Mouse (Mus musculus) CD8-positive naive resting alpha-beta T cell, adult 57 days (primary cell): Measurements from ENCODE around the gene Slc9a3r1. TPM values are rescaled to one million over a fixed set of nuclear protein-coding genes. Genes with fewer than 3 reads are reported as not detected.

Experiments
- total RNA-seq: library from RNA; stranded (reverse); gene quantifications from one replicate; pipeline ENCODE4 v1.2.4, GENCODE M21; 2023

The Slc9a3r1 gene
- 190 TPM for total RNA-seq

DNA sequence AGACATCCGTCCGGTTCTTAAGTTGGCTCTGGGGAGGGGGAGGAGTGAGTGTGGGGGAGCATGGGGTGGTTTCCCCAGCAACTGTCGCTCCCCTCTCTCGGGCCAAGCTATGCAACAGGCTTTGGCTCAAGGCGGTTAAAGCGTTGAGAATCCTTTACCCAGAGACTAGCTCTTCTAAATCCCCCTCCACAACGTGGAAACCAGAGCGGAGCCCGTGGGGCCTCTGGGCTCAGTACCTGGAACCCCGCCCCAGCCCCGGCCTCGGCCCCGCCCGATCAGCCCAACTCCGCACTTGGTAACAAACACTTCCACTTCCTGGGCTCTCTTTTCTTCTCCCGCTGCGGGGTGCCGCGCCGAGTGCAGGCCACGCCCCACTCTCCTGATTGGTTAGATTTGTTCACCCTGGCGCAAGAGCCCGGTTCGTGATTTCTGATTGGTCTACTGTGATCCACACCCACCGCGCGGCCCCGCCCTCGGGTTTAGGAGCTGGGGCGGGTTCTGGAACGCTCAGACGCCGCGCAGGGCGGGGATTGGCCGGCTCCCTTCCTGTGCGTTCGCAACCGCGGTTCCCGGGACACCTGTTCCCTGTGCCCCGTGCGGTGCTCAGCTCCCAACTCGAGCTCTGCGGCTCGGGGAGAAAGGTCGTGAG is at the start of gene Slc9a3r1:
Gene Slc9a3r1, plus strand, starts transcription at position 510 of the 649 bp plus-strand sequence.

DNA sequence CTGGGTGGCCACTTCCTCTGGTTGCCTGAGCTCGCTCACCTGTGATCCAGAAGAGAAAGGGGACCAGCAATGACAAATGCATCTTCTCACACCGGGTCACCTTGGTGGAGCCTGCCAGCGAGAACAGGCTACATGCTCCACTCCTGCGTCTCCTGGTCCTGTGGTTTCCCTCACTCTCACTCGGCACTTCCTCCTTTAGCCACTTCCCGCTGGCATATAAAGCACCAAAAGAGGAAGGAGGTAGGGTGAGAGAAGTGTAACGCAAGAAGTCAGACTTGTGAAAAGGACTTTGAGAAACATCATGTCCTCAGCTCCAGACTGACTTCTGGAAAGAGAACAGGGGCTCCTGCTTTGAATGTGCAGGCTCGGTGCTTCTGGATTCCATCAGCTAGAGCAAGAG is 29.3 kb upstream of the Slc9a3r1 start, which contains the start of gene Cd300lf:
Gene Cd300lf, minus strand, starts transcription at position 193 of the 400 bp plus-strand sequence.

DNA sequence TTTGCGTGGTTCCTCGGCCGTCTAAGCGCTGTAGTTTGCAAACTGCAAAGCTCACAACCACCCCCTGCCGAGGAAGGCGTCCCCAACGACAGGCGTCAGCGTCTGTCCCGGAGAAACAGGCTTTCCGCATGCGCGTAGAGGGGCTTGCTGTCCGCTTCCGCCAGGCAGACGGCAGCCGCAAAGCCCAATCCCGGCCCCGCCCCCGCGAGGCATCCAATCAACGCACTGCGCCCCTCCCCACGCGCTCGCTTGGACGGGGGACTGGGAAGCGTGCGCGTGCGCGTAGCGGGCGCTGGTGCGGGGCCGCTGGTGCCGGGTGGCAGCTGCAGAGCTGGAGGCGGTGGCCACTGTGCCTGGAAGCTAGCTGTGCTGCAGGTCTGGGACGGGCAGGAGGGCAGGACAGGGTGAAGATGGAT is 24.1 kb downstream of the Slc9a3r1 start, which contains the start of gene Tmem104:
Gene Tmem104, plus strand, starts transcription at position 264 of the 416 bp plus-strand sequence.

DNA sequence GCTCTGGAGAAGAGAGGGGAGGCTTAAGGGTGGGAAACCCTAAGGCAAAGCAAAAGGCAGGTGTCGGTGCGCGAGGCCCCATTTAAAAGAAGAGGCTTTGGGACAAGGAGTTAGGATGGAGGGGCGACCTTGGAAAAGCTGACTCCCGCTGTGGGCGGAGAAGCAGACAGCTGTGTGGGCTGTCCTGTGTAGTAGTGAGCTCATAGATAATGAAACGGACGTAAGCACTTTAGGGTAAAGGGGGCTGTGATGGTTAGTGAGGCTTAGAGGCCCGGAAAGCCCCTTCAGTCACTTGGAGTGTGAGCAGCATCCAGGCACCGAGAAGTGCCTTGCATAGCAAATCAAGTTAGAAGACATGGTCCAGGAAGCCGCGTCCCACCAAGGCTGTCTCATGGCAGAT is 24.6 kb downstream of the Slc9a3r1 start, which contains the start of gene Nat9:
Gene Nat9, minus strand, starts transcription at position 167 of the 400 bp plus-strand sequence.

Other genes with a start within 250 kb of the Slc9a3r1 start
- gene Cd300lb, start 229.0 kb upstream of the Slc9a3r1 start, total RNA-seq, result 1.5 TPM
- not detected for gene Cd300c, start 194.2 kb upstream of the Slc9a3r1 start, total RNA-seq
- gene Cd300ld, start 173.4 kb upstream of the Slc9a3r1 start, total RNA-seq, result 0.46 TPM
- gene Cd300c2, start 161.5 kb upstream of the Slc9a3r1 start, total RNA-seq, result 0.89 TPM
- not detected for gene Cd300ld2, start 147.1 kb upstream of the Slc9a3r1 start, total RNA-seq
- gene Cd300ld4, start 136.3 kb upstream of the Slc9a3r1 start, total RNA-seq, result not detected
- not detected for gene Cd300ld5, start 125.6 kb upstream of the Slc9a3r1 start, total RNA-seq
- gene Cd300ld3, start 114.9 kb upstream of the Slc9a3r1 start, total RNA-seq, result not detected
- 0.55 TPM for gene Cd300e, start 101.2 kb upstream of the Slc9a3r1 start, total RNA-seq
- 40.1 TPM for gene Rab37, start 71.9 kb upstream of the Slc9a3r1 start, total RNA-seq
- 1.9 TPM for gene Cd300lf, start 29.3 kb upstream of the Slc9a3r1 start, total RNA-seq
- 14.4 TPM for gene Tmem104, start 24.1 kb downstream of the Slc9a3r1 start, total RNA-seq
- 6.6 TPM for gene Nat9, start 24.5 kb downstream of the Slc9a3r1 start, total RNA-seq
- not detected for gene Grin2c, start 103.9 kb downstream of the Slc9a3r1 start, total RNA-seq
- 19.3 TPM for gene Fdxr, start 113.7 kb downstream of the Slc9a3r1 start, total RNA-seq
- gene Fads6, start 134.3 kb downstream of the Slc9a3r1 start, total RNA-seq, result 0.67 TPM
- not detected for gene Otop2, start 143.8 kb downstream of the Slc9a3r1 start, total RNA-seq
- not detected for gene Ush1g, start 158.7 kb downstream of the Slc9a3r1 start, total RNA-seq
- not detected for gene Otop3, start 171.4 kb downstream of the Slc9a3r1 start, total RNA-seq
- 54.9 TPM for gene Hid1, start 204.4 kb downstream of the Slc9a3r1 start, total RNA-seq
- gene Cdr2l, start 218.6 kb downstream of the Slc9a3r1 start, total RNA-seq, result 3.3 TPM
- 129 TPM for gene Mrpl58, start 240.4 kb downstream of the Slc9a3r1 start, total RNA-seq